Mouse (Mus musculus): ENCODE measurements around the gene Gm11084. TPM values are rescaled to one million over a fixed set of nuclear protein-coding genes. Genes with fewer than 3 reads are reported as not detected.
"Not testable (repeated sequence)": the region's sequence is repeated elsewhere in the genome, so short reads cannot be mapped to it uniquely, and the experiment has no call there.

Gene Gm11084
- total RNA-seq, 4 experiments from 2014 or later: not detected

DNA sequence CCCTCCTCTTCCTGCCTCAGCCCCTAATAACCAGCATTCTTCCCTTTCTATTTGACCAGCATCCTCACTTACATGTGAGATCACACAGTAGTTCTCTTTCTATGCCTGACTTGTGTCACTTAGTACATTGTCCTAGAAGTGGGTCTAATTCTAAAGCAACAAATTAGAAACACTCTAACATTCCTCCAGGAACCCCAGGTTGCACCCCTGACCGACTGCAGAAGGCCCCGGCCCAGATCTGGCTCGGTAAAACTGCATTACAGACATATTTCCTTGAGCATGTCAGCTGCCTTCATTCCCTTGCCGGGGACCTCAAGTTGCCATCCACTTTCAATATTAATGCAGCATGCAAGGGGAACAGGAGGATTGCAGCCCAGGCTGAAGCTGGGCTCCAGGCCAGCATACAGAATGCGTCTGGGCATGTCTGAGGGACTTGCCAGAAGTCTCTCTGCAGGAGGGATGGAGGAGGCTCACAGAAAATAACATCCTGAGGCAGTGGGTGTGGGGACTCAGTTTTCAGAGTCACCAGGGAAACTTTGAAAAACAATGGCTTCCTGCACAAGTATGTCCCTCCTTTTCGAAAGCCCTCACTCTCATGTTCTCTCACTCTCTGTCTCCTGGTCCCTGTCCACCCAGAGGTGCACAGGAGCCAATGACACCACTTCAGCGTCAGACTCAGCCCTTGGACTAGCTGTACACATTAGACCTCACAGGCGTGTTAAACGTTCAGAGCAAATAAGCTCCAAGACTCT is 9.0 kb upstream of the Gm11084 start:
- peak in 1 of 2 experiments; percentile 34 for DNase-seq (ENCODE audit: low spot score in 2 of 2)

DNA sequence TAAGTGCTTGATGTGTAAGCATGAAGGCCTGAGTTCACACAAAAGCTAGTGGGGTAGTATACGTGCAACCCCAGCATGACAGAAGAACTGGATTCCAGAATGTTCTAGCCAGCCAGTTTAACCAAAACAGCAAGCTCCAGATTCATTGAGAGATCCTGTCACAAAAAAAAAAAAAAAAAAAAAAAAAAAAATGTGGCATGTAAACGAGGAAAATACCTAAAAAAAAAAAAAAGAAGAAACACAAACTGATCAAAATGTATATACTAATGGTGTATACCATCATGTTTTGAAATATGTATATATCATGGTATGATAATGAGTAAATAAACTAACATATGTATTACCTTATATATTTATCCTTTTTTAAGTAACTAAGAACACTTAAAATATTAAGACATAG is 7.6 kb upstream of the Gm11084 start:
- DNase-seq (ENCODE audit: low spot score in 2 of 2): no peak

DNA sequence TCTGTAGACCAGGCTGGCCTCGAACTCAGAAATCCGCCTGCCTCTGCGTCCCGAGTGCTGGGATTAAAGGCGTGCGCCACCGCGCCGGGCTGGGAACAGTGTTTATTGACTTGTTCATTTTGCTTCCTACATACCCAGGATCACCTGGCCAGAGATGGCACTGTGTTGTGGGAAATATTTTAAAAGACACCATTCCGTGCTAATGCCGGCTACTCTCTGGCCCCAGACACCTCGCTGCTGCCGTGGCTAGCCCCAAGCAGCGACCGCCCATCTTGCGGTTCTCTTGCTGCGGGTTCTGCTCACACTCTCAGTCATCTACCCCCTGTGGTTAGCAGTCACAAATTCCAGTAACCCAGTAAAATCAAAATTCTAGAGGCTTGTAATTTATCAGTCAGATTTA is 6.0 kb upstream of the Gm11084 start:
- DNase-seq (ENCODE audit: low spot score in 2 of 2): no peak

DNA sequence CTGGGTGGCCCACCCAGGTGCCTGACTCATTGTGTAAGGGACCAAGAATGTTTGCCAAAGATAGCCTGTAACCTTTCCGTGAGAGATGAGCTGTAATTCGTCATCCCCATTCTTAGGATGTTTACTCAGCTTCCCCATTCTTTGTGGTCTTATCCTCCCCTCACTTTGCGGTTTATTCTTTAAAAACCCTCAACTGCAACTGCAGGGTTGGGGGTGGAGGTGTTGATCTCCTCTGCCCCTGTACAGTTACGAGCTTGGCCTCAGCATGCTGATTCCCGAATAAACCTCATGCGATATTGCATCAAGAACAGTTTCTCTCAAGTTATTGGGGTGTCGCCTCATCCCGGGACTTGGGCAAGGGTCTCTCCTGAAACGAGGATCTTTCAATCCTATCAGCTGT is 2.4 kb upstream of the Gm11084 start:
- not testable (repeated sequence) for DNase-seq (ENCODE audit: low spot score in 2 of 2)

DNA sequence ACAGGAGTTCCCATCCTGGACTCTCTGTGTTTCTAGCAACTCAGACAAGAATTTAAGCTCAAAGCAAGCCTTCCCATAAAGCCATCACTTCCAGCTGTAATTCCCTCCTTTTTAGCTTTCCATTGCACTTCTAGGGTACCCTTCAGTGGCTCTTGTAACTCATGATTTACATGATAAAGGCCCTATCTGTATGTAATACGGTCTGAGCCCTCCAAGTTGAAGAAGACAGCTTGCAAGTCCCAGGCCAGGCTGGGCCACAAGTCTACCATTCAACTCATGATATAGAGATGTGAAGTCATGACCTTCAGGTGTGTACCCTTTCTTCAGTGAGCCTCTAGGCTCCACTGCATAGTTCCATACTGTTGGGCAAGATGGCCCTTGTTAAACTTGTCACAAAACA is 1.0 kb downstream of the Gm11084 start:
- DNase-seq (ENCODE audit: low spot score in 2 of 2): no peak

DNA sequence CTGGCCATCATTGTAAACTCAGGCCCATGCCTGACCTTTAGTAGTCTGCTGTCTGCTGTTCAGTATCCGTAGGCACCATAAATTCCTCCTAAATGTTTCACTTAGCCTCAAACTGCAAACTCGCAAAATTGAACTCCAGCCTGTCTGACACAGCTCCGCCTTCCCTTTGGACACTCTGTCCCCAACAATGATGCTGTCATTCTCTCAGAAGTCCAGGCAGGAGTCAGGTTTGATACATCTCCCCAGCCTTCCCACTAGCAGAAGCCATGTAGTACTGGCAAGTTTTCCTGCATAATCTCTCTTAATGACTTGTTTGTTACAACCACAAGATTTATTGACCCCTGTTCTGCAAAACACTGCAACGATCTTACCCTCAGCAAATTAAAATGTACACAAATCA is 1.7 kb downstream of the Gm11084 start:
- no peak for DNase-seq (ENCODE audit: low spot score in 2 of 2)

DNA sequence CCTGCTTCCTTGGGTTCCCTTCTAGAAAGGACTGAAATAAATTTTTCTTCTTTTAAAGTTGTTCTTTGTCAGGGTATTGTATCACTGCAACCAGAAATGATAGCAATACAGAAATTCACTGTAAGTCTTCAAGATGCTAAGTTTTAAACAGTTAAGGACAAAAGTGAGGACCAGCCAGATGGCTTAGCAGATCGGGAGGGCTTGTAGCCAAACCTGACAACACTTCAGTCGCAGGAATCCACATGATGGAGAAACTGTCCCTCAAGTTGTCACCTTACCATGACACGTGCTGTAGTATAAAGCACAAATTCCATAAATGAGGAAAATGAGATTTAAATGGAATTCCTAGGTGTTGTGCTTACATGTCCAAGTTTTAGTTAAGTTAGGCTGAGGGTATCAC is 3.3 kb downstream of the Gm11084 start:
- DNase-seq (ENCODE audit: low spot score in 2 of 2): no peak

DNA sequence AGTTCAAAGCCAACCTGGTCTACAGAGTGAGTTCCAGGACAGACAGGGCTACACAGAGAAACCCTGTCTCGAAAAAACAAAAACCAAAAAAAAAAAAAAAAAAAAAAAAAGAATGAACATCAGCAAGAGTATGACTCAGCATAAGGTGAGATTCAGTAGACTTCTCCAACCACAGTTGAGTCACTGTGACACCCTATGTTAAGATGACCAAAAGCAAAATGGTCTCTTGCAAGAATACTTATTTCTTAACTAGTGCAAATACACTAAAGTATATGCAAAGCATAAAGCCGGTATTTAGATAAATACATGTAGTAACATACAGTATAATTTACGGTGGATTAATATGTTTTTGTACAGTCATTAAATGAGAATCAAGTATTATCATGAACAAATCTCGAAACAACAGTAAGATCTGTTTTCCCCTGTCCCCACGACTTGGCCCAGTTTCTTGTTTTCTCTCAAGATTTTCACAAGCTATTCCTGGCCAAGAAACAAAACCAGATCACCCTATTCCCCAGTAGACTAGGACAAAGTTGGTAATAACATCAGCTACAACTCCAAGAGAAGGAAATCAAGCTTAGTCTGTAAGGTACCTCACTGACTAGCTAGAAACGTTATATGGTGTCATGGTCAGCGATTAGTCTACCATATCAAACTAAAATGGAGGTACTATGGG is 4.3 kb downstream of the Gm11084 start:
- no peak for DNase-seq (ENCODE audit: low spot score in 2 of 2)

DNA sequence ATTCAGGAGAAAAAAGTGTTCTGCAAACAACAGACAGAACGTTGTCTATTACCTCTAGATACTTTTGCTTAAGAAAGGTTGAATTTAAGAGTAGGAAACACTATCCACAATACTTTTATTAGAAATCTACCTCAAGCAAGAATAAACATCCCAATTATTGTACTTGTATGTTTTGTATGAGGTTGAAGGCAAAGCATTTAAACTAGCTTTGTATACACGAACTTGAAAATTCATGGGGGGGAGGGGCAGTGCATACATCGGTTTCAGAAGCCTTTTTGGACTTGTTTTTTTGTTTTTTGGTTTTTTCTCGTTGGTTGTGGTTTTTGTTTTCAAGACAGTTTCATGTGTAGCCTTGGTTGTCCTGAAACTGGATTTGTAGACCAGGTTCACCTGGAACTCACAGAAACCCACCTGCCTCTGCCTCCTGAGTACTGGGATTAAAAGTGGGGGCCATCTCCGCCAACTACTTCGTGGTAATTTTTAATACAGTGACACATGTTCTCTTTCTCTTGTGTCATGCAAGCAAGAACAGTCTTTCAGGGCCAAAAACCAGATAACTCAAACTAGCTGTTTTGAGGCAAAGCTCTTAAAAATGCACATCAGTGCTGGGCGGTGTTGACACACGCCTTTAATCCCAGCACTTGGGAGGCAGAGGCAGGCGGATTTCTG is 4.9 kb downstream of the Gm11084 start:
- DNase-seq (ENCODE audit: low spot score in 2 of 2): no peak

DNA sequence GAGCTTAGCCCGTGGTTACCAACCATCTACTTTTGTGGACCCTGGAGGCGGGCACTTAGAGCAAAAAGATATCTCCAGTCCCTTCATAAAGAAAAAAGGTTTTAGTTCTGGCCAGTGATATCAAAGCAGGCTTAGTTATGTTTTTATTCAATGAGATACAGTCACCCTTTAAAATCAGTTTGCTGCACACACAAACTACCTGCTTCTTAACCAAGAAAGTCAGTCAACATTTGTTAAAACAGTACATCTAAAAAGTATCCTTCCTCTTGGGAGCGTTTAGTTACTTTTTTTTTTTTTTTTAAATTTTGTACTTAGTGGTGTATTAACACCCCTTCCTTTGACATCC is 5.5 kb downstream of the Gm11084 start:
- DNase-seq (ENCODE audit: low spot score in 2 of 2): no peak

DNA sequence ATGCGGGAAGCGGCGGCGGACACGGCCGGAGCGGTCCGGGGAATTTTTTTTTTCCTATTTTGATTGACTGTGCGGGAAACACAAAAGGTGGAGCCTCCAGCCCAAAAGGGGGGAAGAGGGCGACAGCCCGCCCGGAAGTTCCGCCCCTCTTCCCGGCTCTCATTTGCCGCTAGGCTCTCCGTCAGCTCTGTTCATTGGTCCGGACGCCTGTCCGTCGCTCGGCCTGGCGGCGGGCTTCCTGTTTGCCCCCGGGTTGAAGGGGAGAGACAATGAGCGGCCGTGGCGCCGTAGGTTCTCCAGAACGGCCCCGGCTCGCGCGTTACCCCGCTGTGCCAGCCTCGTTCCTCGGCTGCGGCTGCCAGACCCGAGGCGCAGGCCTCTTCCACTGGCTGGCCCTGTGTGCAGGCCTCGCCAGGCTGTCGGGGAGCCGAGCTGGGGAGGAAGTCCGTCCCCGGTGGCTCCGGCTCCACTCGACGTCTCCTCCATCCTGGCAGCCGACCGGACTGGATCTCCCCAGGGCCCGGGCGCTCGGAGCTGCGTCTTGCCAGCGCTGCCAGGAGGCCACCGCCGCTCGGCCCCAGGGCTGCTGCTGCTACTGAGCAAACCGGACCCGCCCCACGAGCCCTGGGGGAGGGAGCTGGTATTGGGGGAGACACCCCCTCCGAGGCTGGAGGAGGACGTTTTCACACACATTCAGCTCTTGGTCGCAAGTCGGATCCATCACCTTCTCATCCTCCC is 6.0 kb downstream of the Gm11084 start, which contains the start of gene Sp3:
Gene Sp3 (minus strand): TSS at position 110 of the 738 bp plus-strand sequence.
- DNase-seq (ENCODE audit: low spot score in 2 of 2): peak; percentile 93 to 96

DNA sequence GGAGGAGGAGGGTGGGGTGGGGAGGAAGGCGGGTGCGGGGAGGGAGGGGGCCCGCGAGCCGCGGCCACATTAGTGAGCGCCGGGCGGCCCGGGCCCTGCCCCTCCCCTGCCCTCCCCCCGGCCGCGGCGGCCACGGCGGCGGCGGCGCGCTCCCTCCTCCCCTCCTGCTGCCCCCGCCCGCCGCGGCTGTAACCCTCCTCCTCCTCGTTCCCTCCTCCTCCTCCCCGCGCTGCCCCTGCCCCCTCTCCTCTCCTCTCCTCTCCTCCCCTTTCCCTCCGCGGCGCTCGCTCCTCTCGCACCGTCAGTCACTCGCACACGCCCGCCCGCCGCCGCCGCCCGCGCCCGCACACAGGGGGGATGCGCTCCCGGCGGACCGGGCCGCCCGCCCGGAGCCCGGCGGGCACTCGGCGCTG is 6.9 kb downstream of the Gm11084 start:
- peak; percentile 67 to 77 for DNase-seq (ENCODE audit: low spot score in 2 of 2)

DNA sequence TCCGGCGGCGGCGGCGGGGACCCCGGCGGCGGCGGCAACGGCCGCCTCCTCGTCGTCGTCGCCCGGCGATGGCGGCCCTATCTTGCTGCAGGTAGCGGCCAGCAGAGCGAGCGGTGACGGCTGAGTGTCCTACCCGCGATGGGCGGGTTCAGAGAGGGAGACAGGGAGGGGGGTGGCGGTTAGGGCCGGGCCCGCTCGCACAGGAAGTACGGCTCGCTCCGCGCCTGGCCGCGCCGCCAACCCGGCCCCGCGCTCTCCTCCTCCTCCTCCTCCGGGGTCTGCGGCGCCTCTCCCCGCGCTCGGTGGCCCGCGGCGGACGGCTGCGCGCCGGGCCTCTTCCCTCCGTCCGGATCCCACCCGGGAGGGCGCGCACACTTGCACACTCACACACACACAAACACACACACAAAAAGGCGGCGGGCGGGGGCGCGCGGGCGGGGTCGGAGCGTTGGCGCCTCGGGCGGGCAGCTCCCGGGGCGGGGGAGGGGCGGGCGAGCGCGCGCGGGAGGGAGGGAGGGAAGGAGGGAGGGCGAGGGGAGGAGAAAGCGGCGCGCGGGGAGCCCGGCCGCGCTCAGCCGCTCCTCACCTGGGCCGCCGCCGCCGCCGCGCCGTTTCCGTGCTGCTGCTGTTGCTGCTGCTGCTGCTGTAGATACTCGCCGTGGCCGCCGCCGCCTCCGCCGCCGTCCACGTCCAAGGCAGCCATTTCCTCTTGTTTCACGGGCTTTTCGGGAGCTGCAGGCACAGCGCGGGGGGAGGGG is 7.4 kb downstream of the Gm11084 start:
- peak; percentile 81 to 86 for DNase-seq (ENCODE audit: low spot score in 2 of 2)

DNA sequence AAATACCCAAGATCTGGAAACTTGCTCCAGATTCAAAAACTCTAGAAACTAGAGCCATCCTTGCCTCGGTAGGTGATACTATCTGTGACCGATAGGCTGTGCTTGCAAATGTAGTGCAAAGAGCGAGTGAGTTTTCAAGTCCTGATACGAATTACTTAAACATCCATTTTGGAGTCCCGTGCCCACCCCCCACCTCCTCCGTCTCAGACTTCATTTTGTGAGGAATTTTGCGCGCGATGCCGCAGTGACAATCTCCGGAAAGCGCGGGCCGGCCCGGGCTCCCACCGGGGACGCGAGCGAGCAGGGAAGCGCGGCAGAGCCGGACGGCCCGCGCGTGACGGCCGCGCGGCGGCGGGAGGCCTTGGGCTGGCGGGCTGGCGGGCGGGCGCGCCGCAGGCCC is 8.0 kb downstream of the Gm11084 start:
- no peak for DNase-seq (ENCODE audit: low spot score in 2 of 2)

DNA sequence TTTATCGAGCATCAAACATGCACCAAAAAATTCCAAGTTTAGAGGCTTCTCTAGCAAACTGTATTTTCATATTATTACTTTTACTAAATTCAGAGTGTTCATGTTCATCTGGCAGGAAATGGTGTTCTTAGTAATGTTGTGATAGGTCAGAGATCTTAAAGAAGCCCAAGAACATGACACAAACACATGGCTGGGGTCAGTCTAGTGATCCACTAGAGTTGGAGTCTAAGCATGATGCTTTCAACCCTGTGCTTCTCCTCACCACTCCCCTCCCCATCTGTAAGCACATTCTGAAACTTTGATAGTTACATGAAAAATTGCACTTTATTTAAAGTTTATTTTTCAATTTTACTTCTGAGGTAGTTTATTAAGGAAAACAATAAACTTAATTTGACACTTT is 9.2 kb downstream of the Gm11084 start:
- DNase-seq (ENCODE audit: low spot score in 2 of 2): no peak

DNA sequence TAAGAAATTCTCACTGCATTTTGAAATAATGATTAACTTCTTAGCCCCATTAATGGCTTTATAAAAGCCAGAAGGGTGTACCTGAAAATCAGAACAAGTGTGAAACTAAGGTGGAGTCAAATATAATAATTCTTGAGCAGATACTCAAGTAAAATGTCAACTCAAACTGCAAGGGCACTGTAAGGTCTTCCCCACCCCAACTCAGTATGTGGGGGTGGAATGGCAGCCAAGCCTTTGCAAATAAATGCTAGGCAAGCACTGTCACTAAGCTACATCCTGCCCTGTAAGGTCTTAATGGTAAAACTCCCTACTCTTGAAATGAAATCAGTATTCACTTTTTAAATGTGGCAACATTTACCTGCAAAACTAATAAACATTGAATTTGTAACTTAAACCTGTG is 10.5 kb downstream of the Gm11084 start:
- no peak for DNase-seq (ENCODE audit: low spot score in 2 of 2)

DNA sequence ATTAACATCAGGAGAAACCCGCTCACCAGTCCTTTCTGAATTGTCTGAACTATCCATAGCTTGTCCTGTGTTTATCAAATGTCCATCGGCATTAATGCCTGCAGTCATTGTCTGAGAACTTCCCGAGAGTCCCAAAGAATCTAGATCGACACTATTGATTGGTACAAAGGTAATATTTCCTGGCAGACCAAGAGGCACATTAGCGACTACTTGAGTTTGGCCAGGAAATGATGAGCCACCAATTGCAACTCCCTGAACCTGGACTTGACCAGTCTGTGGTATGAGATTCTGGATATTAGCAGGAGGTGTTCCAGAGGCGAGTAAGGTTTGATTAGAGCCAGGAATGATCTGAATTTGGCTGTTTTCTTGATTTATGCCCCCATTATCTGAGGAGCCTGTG is 15.7 kb downstream of the Gm11084 start:
- DNase-seq (ENCODE audit: low spot score in 2 of 2): no peak

DNA sequence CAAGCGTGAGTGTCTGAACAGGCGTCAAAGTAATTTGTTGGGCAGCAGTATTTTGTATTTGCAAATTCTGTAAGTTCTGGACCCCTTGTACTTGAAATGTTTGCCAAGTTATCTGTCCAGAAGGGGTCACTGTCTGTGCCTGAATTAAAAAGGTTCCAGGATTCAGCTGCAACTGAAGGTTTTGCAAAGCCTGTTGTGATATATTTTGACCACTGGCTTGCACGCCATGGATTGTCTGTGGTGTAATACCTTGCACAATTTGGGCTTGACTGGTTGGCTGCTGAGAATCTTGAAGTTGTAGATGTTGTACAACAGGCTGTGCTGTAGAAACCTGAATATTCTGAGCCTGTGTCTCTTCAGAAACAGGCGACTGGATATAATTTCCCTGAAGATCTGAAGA is 16.2 kb downstream of the Gm11084 start:
- no peak for DNase-seq (ENCODE audit: low spot score in 2 of 2)

DNA sequence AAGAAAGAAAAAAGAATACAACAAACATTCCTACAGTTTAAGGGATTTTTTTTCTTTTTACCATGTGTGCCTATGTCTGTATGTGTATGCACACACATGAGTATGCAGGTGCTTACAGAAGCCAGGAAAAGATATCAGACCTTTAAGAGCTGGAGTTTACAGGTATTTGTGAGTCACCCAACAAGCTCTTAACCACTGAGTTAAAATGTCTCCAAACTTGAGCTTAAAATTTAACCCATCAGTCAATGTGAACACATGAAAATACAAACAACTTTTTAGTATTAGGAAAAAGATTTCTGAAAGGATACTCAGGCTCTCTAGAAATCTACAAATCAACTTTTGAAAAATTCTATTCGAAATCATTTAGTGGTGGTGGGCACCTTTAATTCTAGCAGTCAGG is 18.0 kb downstream of the Gm11084 start:
- no peak for DNase-seq (ENCODE audit: low spot score in 2 of 2)

DNA sequence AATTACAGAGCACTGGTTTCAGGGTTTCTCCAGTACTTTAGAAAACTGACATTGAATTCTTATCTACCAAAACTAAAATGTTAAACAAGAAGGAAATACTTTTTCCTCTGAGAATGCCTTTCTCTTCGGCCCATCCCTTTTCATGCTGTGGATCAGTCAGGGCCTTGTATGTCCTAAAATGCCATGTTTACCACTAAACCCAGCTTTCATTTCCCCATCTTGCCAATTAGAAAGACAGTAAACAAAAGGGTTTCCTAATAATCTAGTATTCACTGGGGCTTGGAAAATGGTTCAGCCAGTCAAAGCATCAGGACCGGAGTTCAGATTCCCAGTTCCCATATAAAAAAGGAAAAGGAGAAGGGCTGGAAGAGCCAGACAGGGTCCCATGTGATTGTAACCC is 21.1 kb downstream of the Gm11084 start:
- DNase-seq (ENCODE audit: low spot score in 2 of 2): no peak

DNA sequence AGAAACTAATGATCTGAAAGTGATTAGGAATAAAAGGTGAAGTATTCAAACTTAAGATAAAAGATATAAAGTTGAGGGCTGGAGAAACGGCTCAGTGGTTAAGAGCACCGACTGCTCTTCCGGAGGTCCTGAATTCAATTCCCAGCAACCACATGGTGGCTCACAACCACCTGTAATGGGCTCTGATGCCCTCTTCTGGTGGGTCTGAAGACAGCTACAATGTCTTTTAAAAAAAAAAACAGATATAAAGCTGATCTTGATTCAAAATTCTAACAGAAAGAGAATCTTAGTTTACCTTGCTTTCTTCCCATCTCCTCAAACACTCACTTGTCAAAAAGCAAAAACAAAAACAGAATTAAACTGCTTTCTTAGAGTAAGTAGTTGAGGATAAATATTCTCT is 30.1 kb downstream of the Gm11084 start:
- no peak for DNase-seq (ENCODE audit: low spot score in 2 of 2)

Measured in gastrocnemius, adult 8-10 months (tissue).